Comparison of ENCODE assay signal across 40 mouse cellular contexts in the genomic region with DNA sequence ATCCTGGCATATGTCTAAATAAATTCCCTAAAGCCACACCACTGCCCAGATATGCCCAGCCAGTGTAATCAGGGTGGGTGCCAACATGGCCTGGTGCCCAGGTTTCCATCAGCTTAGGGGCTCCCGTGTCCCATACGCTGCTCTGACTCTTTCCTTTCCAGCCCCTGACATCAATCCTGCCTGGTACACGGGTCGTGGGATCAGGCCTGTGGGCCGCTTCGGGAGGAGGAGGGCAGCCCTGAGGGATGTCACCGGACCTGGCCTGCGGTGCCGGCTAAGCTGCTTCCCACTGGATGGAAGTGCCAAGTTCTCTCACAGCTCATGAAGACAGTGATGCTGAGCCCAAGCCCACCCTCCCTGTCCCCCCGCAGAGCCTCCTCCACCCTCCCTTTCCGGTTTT. TPM values are rescaled to one million over a fixed set of nuclear protein-coding genes. Genes with fewer than 3 reads are reported as not detected.
DNase-seq lines count a peak whose midpoint lies in the region; ATAC-seq lines count a peak whose summit lies in the region.
"Had no signal": no experiment of that assay in that cellular context is flagged by ENCODE, and none has a peak within 500 bp of the region (broad histone marks: within the 10 kb centered on the region; RNA-seq: fewer than 3 reads in every experiment).

No protein-coding gene starts in this region.

- intact Hi-C loops in heart, postnatal 14 days (cut with DNase I) = loop anchor here (10.0 kb wide), 1 partner anchor 889 kb away; no protein-coding TSS in a partner anchor

- no peak overlapping the region for H3K4me2 ChIP-seq in limb, embryonic 13.5 days (replicated peaks)
- H3K4me2 ChIP-seq: embryonic facial prominence, embryonic 12.5 days; heart, embryonic 13.5 days; hindbrain, embryonic 13.5 days; intestine, embryonic 15.5 days; liver, embryonic 15.5 days; lung, embryonic 15.5 days; neural tube, embryonic 12.5 days had no signal

- H3K4me1 ChIP-seq in limb, embryonic 13.5 days = peaks cover 3% of the 10 kb centered on the region; the same call in 1 of the 2 replicates
- no peaks in the 10 kb centered on the region; the same call in 1 of the 2 replicates for H3K4me1 ChIP-seq in limb, embryonic 10.5 days
- H3K4me1 ChIP-seq: embryonic facial prominence, embryonic 12.5 days; heart, embryonic 13.5 days; hindbrain, embryonic 13.5 days; intestine, embryonic 15.5 days; neural tube, embryonic 12.5 days had no signal

- H3K9ac ChIP-seq in limb, embryonic 13.5 days = peak overlapping the region; percentile 13; the same call in 1 of the 2 replicates
- H3K9ac ChIP-seq: embryonic facial prominence, embryonic 12.5 days; heart, embryonic 13.5 days; hindbrain, embryonic 13.5 days; intestine, embryonic 15.5 days; liver, embryonic 15.5 days; lung, embryonic 15.5 days; neural tube, embryonic 12.5 days had no signal

- no peaks in the 10 kb centered on the region for H3K36me3 ChIP-seq in limb, embryonic 13.5 days
- no peaks in the 10 kb centered on the region for H3K36me3 ChIP-seq in limb, embryonic 10.5 days
- H3K36me3 ChIP-seq: embryonic facial prominence, embryonic 12.5 days; heart, embryonic 13.5 days; hindbrain, embryonic 13.5 days; intestine, embryonic 15.5 days; liver, embryonic 15.5 days; lung, embryonic 15.5 days; neural tube, embryonic 12.5 days had no signal

- H3K27ac ChIP-seq in limb, embryonic 13.5 days = no peak overlapping the region
- H3K27ac ChIP-seq in limb, embryonic 10.5 days = no peak overlapping the region
- H3K27ac ChIP-seq: embryonic facial prominence, embryonic 12.5 days; heart, embryonic 13.5 days; hindbrain, embryonic 13.5 days; intestine, embryonic 15.5 days; liver, embryonic 15.5 days; lung, embryonic 15.5 days; macrophage; neural tube, embryonic 12.5 days had no signal

- no peaks in the 10 kb centered on the region for H3K9me3 ChIP-seq in limb, embryonic 13.5 days
- H3K9me3 ChIP-seq in limb, embryonic 10.5 days (replicated peaks) = no peaks in the 10 kb centered on the region
- H3K9me3 ChIP-seq: embryonic facial prominence, embryonic 12.5 days; heart, embryonic 13.5 days; hindbrain, embryonic 13.5 days; intestine, embryonic 15.5 days; liver, embryonic 15.5 days; lung, embryonic 15.5 days; neural tube, embryonic 12.5 days had no signal

- 73% methylated on average over 11 of the region's 11 CpGs for WGBS in limb, embryonic 13.5 days
- WGBS in limb, embryonic 10.5 days = 81% methylated on average over 11 of the region's 11 CpGs

- peak; percentile 58 to 70 for DNase-seq in cerebellum, postnatal 10 days
- no peak for DNase-seq in cerebellum, adult 8-10 months
- peak; percentile 46 for DNase-seq in heart, postnatal 4 days
- no peak for DNase-seq in heart, postnatal 14 days
- no peak for DNase-seq in limb, embryonic 10.5 days (ENCODE audit: low spot score)
- peak; percentile 33 for DNase-seq in right cerebral cortex, postnatal 4 days
- DNase-seq in right cerebral cortex, adult 18-20 months = no peak
- DNase-seq: adrenal gland, adult 2 months; adrenal gland, postnatal 36 days; cerebellum, adult 2 months; cerebellum, postnatal 36 days; gastrocnemius, postnatal 10 days; heart, postnatal 10 days; kidney, adult 2 months; kidney, postnatal 4 days; thymus, adult 2 months; thymus, postnatal 36 days had no signal

- no peak for ATAC-seq in limb, embryonic 13.5 days (ENCODE audit: low FRiP score, low read depth)
- ATAC-seq: activated CD4-positive, CD25-positive, alpha-beta regulatory T cell, adult 4 months; intestine, embryonic 15.5 days; midbrain, embryonic 16.5 days had no signal

- H3K4me3 ChIP-seq in limb, embryonic 13.5 days = no peak overlapping the region
- H3K4me3 ChIP-seq in limb, embryonic 10.5 days = no peak overlapping the region
- H3K4me3 ChIP-seq: embryonic facial prominence, embryonic 12.5 days; heart, embryonic 13.5 days; hindbrain, embryonic 13.5 days; intestine, embryonic 15.5 days; liver, embryonic 15.5 days; lung, embryonic 15.5 days; myocyte; neural tube, embryonic 12.5 days had no signal

- H3K27me3 ChIP-seq in limb, embryonic 13.5 days = peaks cover 10% of the 10 kb centered on the region; the same call in 1 of the 2 replicates
- H3K27me3 ChIP-seq in limb, embryonic 10.5 days (ENCODE audit: low read depth, poor library complexity, severe bottlenecking) = peaks cover 11% of the 10 kb centered on the region; the same call in 1 of the 2 replicates
- H3K27me3 ChIP-seq: embryonic facial prominence, embryonic 12.5 days; intestine, embryonic 15.5 days; liver, embryonic 15.5 days; neural tube, embryonic 12.5 days had no signal

RNA-seq across cellular contexts. Expression of gene Prlh, which starts 0.8 kb away (rescaled TPM):
- total RNA-seq in heart, postnatal 4 days (2021) = not detected
- total RNA-seq in heart, postnatal 14 days (2021) = not detected
- polyA plus RNA-seq in limb, embryonic 13.5 days (2015; fragmentation: Nextera tagmentation; extraction: Ambion mirVana) = not detected in 2 replicates
- not detected in 2 replicates for polyA plus RNA-seq in limb, embryonic 10.5 days (2016; fragmentation: Nextera tagmentation; extraction: Ambion mirVana)
- total RNA-seq: adrenal gland, adult 2 months; adrenal gland, postnatal 36 days; CH12.LX; ES-E14; gastrocnemius, postnatal 10 days; heart, adult 8-10 months; heart, postnatal 10 days; layer of hippocampus, adult 8-10 months; layer of hippocampus, postnatal 25 days; liver, adult 2 months; megakaryocyte-erythroid progenitor cell, adult 5-6 weeks had no signal
- polyA plus RNA-seq: activated CD4-positive, CD25-positive, alpha-beta regulatory T cell, adult 4 months; adrenal gland, adult 2 months; C2C12; embryonic facial prominence, embryonic 12.5 days; gonadal fat pad, adult 2 months; heart, embryonic 13.5 days; hindbrain, embryonic 13.5 days; intestine, embryonic 15.5 days; kidney, adult 2 months; kidney, embryonic 16.5 days; limb, embryonic 11.5 days; liver, adult 2 months; liver, embryonic 15.5 days; lung, embryonic 15.5 days; macrophage; midbrain, embryonic 16.5 days; myocyte; neural tube, embryonic 12.5 days; thymus, adult 2 months had no signal

RNA-seq across cellular contexts. Expression of gene Rab17, which starts 15.8 kb away (rescaled TPM):
- total RNA-seq in heart, postnatal 4 days (2021) = 1 to 10 TPM; 4.3 to 5.1 TPM
- total RNA-seq in heart, postnatal 14 days (2021) = 1 to 10 TPM; 2.5 to 3.1 TPM
- polyA plus RNA-seq in limb, embryonic 13.5 days (2015; fragmentation: Nextera tagmentation; extraction: Ambion mirVana) = 0.69 and 1.0 TPM in 2 replicates
- 0.34 and 0.69 TPM in 2 replicates for polyA plus RNA-seq in limb, embryonic 10.5 days (2016; fragmentation: Nextera tagmentation; extraction: Ambion mirVana)
- total RNA-seq: adrenal gland, postnatal 36 days; gastrocnemius, postnatal 10 days; layer of hippocampus, adult 8-10 months; layer of hippocampus, postnatal 25 days had no signal
- polyA plus RNA-seq: activated CD4-positive, CD25-positive, alpha-beta regulatory T cell, adult 4 months; cerebellum, adult 2 months; macrophage; myocyte; neural tube, embryonic 12.5 days had no signal

RNA-seq across cellular contexts. Expression of gene Mlph, which starts 38.8 kb away (rescaled TPM):
- total RNA-seq in heart, postnatal 4 days (2021) = 1 to 10 TPM; 1.0 TPM
- total RNA-seq in heart, postnatal 14 days (2021) = under 1 TPM; 0.41 to 0.86 TPM
- polyA plus RNA-seq in limb, embryonic 13.5 days (2015; fragmentation: Nextera tagmentation; extraction: Ambion mirVana) = 0.37 and 0.87 TPM in 2 replicates
- polyA plus RNA-seq in limb, embryonic 10.5 days (2016; fragmentation: Nextera tagmentation; extraction: Ambion mirVana) = 0.06 and 0.51 TPM in 2 replicates
- total RNA-seq: CH12.LX; megakaryocyte-erythroid progenitor cell, adult 5-6 weeks had no signal
- polyA plus RNA-seq: activated CD4-positive, CD25-positive, alpha-beta regulatory T cell, adult 4 months; liver, embryonic 15.5 days had no signal

RNA-seq across cellular contexts. Expression of gene Lrrfip1, which starts 44.8 kb away (rescaled TPM):
- total RNA-seq in heart, postnatal 4 days (2021) = 100 to 1,000 TPM; 214 to 233 TPM
- total RNA-seq in heart, postnatal 14 days (2021) = 100 to 1,000 TPM; 101 to 109 TPM
- polyA plus RNA-seq in limb, embryonic 13.5 days (2015; fragmentation: Nextera tagmentation; extraction: Ambion mirVana) = 35.7 and 37.1 TPM in 2 replicates
- 21.2 and 21.7 TPM in 2 replicates for polyA plus RNA-seq in limb, embryonic 10.5 days (2016; fragmentation: Nextera tagmentation; extraction: Ambion mirVana)

Comparison
In these comparisons a context has a peak if more than half of its experiments do, and no peak if none do; other contexts are left out.
1. DNase-seq: peak in cerebellum, postnatal 10 days (2 of 2), heart, postnatal 4 days (single experiment) and right cerebral cortex, postnatal 4 days (single experiment); none in cerebellum, adult 8-10 months (single experiment), heart, postnatal 14 days (0 of 2), limb, embryonic 10.5 days (single experiment) and right cerebral cortex, adult 18-20 months (single experiment).